Mouse (Mus musculus) G1E (cell line): Measurements from ENCODE around the gene Gpr137b.
"Not testable (repeated sequence)": the region's sequence is repeated elsewhere in the genome, so short reads cannot be mapped to it uniquely, and the experiment has no call there.

Experiments
- CTCF ChIP-seq: IDR thresholded peaks from 2 replicates; pipeline ENCODE4 v1.5.1; 2012; ENCODE audit warnings: low read depth, low read length, inconsistent platforms, mixed read lengths
- GATA1 ChIP-seq: IDR thresholded peaks from 2 replicates; pipeline ENCODE4 v1.6.1; 2012; ENCODE audit warnings: borderline replicate concordance, low read length, inconsistent platforms, mixed read lengths
- GATA2 ChIP-seq: IDR thresholded peaks from 2 replicates; pipeline ENCODE4 v1.6.1; 2012; ENCODE audit warnings: low read depth, low read length, inconsistent platforms, borderline replicate concordance
- POLR2AphosphoS5 ChIP-seq: IDR thresholded peaks from 2 replicates; pipeline ENCODE4 v1.6.1; 2012; ENCODE audit warnings: low read depth, low read length, inconsistent platforms; ENCODE audit not compliant: insufficient replicate concordance
- TAL1 ChIP-seq: conservative IDR thresholded peaks from 2 replicates; pipeline ENCODE4 v1.6.1; 2012; ENCODE audit warnings: low read depth, low read length, inconsistent platforms, mixed read lengths

DNA sequence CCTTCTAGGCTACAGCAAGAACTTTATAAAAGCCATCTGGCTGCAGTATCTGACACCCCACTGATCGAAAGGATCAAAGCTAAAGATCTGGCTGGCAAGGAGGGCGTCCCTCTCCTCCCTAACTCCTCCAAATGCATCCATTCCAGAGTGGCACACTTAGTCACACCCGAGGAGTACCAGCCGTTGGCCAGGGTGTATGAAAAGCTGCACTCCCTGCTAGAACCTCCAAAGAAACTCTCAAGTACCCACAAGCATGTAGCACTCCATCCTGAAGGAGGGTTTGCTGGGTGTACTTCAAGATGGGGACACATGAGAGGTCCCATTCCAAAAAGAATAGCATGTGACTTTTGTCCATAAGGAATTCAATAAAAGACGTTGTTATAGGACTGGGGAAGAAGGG, 9.0 kb upstream of the Gpr137b start:
- TF ChIP-seq CTCF, GATA1, POLR2AphosphoS5, GATA2, TAL1: not testable (repeated sequence)
